Mouse (Mus musculus): ENCODE data around the gene Atxn1l.
"Not testable (repeated sequence)": the region's sequence is repeated elsewhere in the genome, so short reads cannot be mapped to it uniquely, and the experiment has no call there.

Gene Atxn1l

GRCm38 (mm10) chr8:109737237-109738048 is at the start of gene Atxn1l:
TSS of gene Atxn1l (minus strand) at chr8:109737739.
- DNase-seq (ENCODE audit: low spot score in 2 of 2): peak; percentile 88 to 96

- no peak for DNase-seq (ENCODE audit: low spot score in 2 of 2)
Measured at GRCm38 (mm10) chr8:109780548-109780947, 43.0 kb upstream of the Atxn1l start.

- no peak for DNase-seq (ENCODE audit: low spot score in 2 of 2)
Measured at GRCm38 (mm10) chr8:109779431-109780228, 42.1 kb upstream of the Atxn1l start.

- DNase-seq (ENCODE audit: low spot score in 2 of 2): peak; percentile 50 to 79
Measured at GRCm38 (mm10) chr8:109778993-109779421, 41.5 kb upstream of the Atxn1l start.

GRCm38 (mm10) chr8:109778280-109778977 is 40.9 kb upstream of the Atxn1l start, which contains the start of gene Ap1g1:
TSS of gene Ap1g1 (plus strand) at chr8:109778554.
- peak; percentile 96 to 97 for DNase-seq (ENCODE audit: low spot score in 2 of 2)

- no peak for DNase-seq (ENCODE audit: low spot score in 2 of 2)
Measured at GRCm38 (mm10) chr8:109777851-109778250, 40.3 kb upstream of the Atxn1l start.

- DNase-seq (ENCODE audit: low spot score in 2 of 2): no peak
Measured at GRCm38 (mm10) chr8:109773154-109773553, 35.6 kb upstream of the Atxn1l start.

- no peak for DNase-seq (ENCODE audit: low spot score in 2 of 2)
Measured at GRCm38 (mm10) chr8:109766081-109766480, 28.5 kb upstream of the Atxn1l start.

- no peak for DNase-seq (ENCODE audit: low spot score in 2 of 2)
Measured at GRCm38 (mm10) chr8:109764031-109764430, 26.5 kb upstream of the Atxn1l start.

- no peak for DNase-seq (ENCODE audit: low spot score in 2 of 2)
Measured at GRCm38 (mm10) chr8:109760221-109760620, 22.7 kb upstream of the Atxn1l start.

GRCm38 (mm10) chr8:109759426-109759825 is 21.9 kb upstream of the Atxn1l start:
- DNase-seq (ENCODE audit: low spot score in 2 of 2): no peak

GRCm38 (mm10) chr8:109756849-109757248 is 19.3 kb upstream of the Atxn1l start:
- no peak for DNase-seq (ENCODE audit: low spot score in 2 of 2)

GRCm38 (mm10) chr8:109755554-109755953 is 18.0 kb upstream of the Atxn1l start:
- DNase-seq (ENCODE audit: low spot score in 2 of 2): not testable (repeated sequence)

GRCm38 (mm10) chr8:109754696-109755095 is 17.2 kb upstream of the Atxn1l start:
- no peak for DNase-seq (ENCODE audit: low spot score in 2 of 2)

GRCm38 (mm10) chr8:109751731-109752485 is 14.4 kb upstream of the Atxn1l start:
- no peak for DNase-seq (ENCODE audit: low spot score in 2 of 2)

- peak; percentile 67 to 76 for DNase-seq (ENCODE audit: low spot score in 2 of 2)
Measured at GRCm38 (mm10) chr8:109750699-109751098, 13.2 kb upstream of the Atxn1l start.

- DNase-seq (ENCODE audit: low spot score in 2 of 2): no peak
Measured at GRCm38 (mm10) chr8:109750274-109750673, 12.7 kb upstream of the Atxn1l start.

GRCm38 (mm10) chr8:109747468-109748199 is 10.1 kb upstream of the Atxn1l start:
- no peak for DNase-seq (ENCODE audit: low spot score in 2 of 2)

GRCm38 (mm10) chr8:109738049-109738380 is 476 bp upstream of the Atxn1l start:
- no peak for DNase-seq (ENCODE audit: low spot score in 2 of 2)

- DNase-seq (ENCODE audit: low spot score in 2 of 2): no peak
Measured at GRCm38 (mm10) chr8:109736819-109737218, 720 bp downstream of the Atxn1l start.

- no peak for DNase-seq (ENCODE audit: low spot score in 2 of 2)
Measured at GRCm38 (mm10) chr8:109734018-109734417, 3.5 kb downstream of the Atxn1l start.
